Mouse (Mus musculus) MEL (cell line): ENCODE results near the gene Vmn1r233. TPM values are rescaled to one million over a fixed set of nuclear protein-coding genes. Genes with fewer than 3 reads are reported as not detected.
A peak's percentile ranks its signal among the peaks of the same experiment; 100 is the strongest.

Source experiments
- DNase-seq: peaks from one replicate; pipeline ENCODE4 v3.0.0; 2011; ENCODE audit warnings: low read depth, low spot score
- H3K27ac ChIP-seq: 2 replicates; pipeline ENCODE4 v1.5.1; 2012; ENCODE audit warnings: low read depth, mild to moderate bottlenecking, control low read depth, low read length, moderate library complexity; ENCODE audit not compliant: control insufficient read depth
- H3K27me3 ChIP-seq, 2 experiments: fragments of 150-350 bp in 1 of 2; sonication (generic) in 1 of 2; 2 replicates each; pipeline ENCODE4 v1.6.1; 2012; ENCODE audit warnings: low read length in 2 of 2, mild to moderate bottlenecking in 2 of 2, improper control_type of control experiment in 1 of 2, moderate library complexity in 1 of 2; ENCODE audit not compliant: insufficient read depth in 2 of 2, control insufficient read depth in 1 of 2
- H3K36me3 ChIP-seq, 2 experiments: 2 replicates each; pipeline ENCODE4 v1.6.1; 2012 to 2014; ENCODE audit warnings: low read length in 2 of 2, improper control_type of control experiment in 1 of 2, inconsistent platforms in 1 of 2, mild to moderate bottlenecking in 1 of 2; ENCODE audit not compliant: insufficient read depth in 2 of 2, control insufficient read depth in 1 of 2
- H3K4me1 ChIP-seq, 2 experiments: fragments of 150-350 bp in 1 of 2; sonication (generic) in 1 of 2; 2 replicates each; pipeline ENCODE4 v1.6.1; 2012; ENCODE audit warnings: low read length in 2 of 2, improper control_type of control experiment in 1 of 2, mild to moderate bottlenecking in 1 of 2; ENCODE audit not compliant: insufficient read depth in 2 of 2, control insufficient read depth in 1 of 2
- H3K4me3 ChIP-seq, 2 experiments: fragments of 150-350 bp in 1 of 2; sonication (generic) in 1 of 2; 2 replicates each; pipeline ENCODE4 v1.5.1; 2012; ENCODE audit warnings: low read depth in 2 of 2, low read length in 2 of 2, mild to moderate bottlenecking in 2 of 2, moderate library complexity in 2 of 2, control low read depth in 1 of 2, improper control_type of control experiment in 1 of 2; ENCODE audit not compliant: control insufficient read depth in 1 of 2, insufficient read depth in 1 of 2
- H3K79me2 ChIP-seq: 2 replicates; pipeline ENCODE4 v1.6.1; 2012; ENCODE audit warnings: mild to moderate bottlenecking, low read length, moderate library complexity; ENCODE audit not compliant: control insufficient read depth, poor library complexity, insufficient read depth
- H3K9ac ChIP-seq: 2 replicates; pipeline ENCODE4 v1.6.1; 2012; ENCODE audit warnings: low read depth, mild to moderate bottlenecking, control low read depth, low read length, moderate library complexity; ENCODE audit not compliant: control insufficient read depth, poor library complexity, severe bottlenecking
- H3K9me3 ChIP-seq: fragments of 150-350 bp; sonication (generic); replicated peaks from 2 replicates; pipeline ENCODE4 v1.6.1; 2012; ENCODE audit warnings: mild to moderate bottlenecking, low read length, improper control_type of control experiment, moderate library complexity; ENCODE audit not compliant: insufficient read depth
- BHLHE40 ChIP-seq: IDR thresholded peaks from 2 replicates; pipeline ENCODE4 v1.6.1; 2012; ENCODE audit warnings: low read depth, mild to moderate bottlenecking, inconsistent platforms, low read length, improper control_type of control experiment, borderline replicate concordance
- CHD1 ChIP-seq: IDR thresholded peaks from 2 replicates; pipeline ENCODE4 v1.6.1; 2012; ENCODE audit warnings: low read depth, mild to moderate bottlenecking, inconsistent platforms, low read length, improper control_type of control experiment
- CHD2 ChIP-seq: IDR thresholded peaks from 2 replicates; pipeline ENCODE4 v1.6.1; 2011; ENCODE audit warnings: low read length, improper control_type of control experiment
- CTCF ChIP-seq, 3 experiments: IDR thresholded peaks in 2 of 3; conservative IDR thresholded peaks in 1 of 3; 2 replicates each; pipeline ENCODE4 v1.5.1; 2011 to 2012; ENCODE audit warnings: low read length in 3 of 3, low read depth in 2 of 3, mild to moderate bottlenecking in 2 of 3, improper control_type of control experiment in 1 of 3, inconsistent platforms in 1 of 3, mixed read lengths in 1 of 3, moderate library complexity in 1 of 3; ENCODE audit not compliant: control insufficient read depth in 1 of 3, insufficient read depth in 1 of 3, poor library complexity in 1 of 3, severe bottlenecking in 1 of 3
- E2F4 ChIP-seq: IDR thresholded peaks from 2 replicates; pipeline ENCODE4 v1.6.1; 2011; ENCODE audit warnings: low read depth, low read length, improper control_type of control experiment, borderline replicate concordance
- ELF1 ChIP-seq: IDR thresholded peaks from 2 replicates; pipeline ENCODE4 v1.6.1; 2014; ENCODE audit warnings: low read depth, mild to moderate bottlenecking, inconsistent platforms, low read length, improper control_type of control experiment, moderate library complexity
- GABPA ChIP-seq: IDR thresholded peaks from 2 replicates; pipeline ENCODE4 v1.6.1; 2012; ENCODE audit warnings: low read depth, mild to moderate bottlenecking, inconsistent platforms, low read length, improper control_type of control experiment, moderate library complexity
- HCFC1 ChIP-seq: IDR thresholded peaks from 2 replicates; pipeline ENCODE4 v1.6.1; 2012; ENCODE audit warnings: low read depth, mild to moderate bottlenecking, inconsistent platforms, low read length, improper control_type of control experiment, moderate library complexity
- KAT2A ChIP-seq: conservative IDR thresholded peaks from 2 replicates; pipeline ENCODE4 v1.6.1; 2012; ENCODE audit warnings: low read depth, low read length, improper control_type of control experiment, inconsistent platforms
- MAFK ChIP-seq: IDR thresholded peaks from 2 replicates; pipeline ENCODE4 v1.6.1; 2011; ENCODE audit warnings: low read depth, mild to moderate bottlenecking, low read length, improper control_type of control experiment, borderline replicate concordance
- MAX ChIP-seq: IDR thresholded peaks from 2 replicates; pipeline ENCODE4 v1.6.1; 2011; ENCODE audit warnings: low read length, improper control_type of control experiment
- MAZ ChIP-seq: IDR thresholded peaks from 2 replicates; pipeline ENCODE4 v1.6.1; 2012; ENCODE audit warnings: low read depth, mild to moderate bottlenecking, inconsistent platforms, low read length, improper control_type of control experiment
- MEF2A ChIP-seq: IDR thresholded peaks from 2 replicates; pipeline ENCODE4 v1.6.1; 2014; ENCODE audit warnings: low read depth, mild to moderate bottlenecking, inconsistent platforms, low read length, improper control_type of control experiment; ENCODE audit not compliant: poor library complexity, insufficient replicate concordance, severe bottlenecking; ENCODE audit errors: extremely low read depth
- MXI1 ChIP-seq: IDR thresholded peaks from 2 replicates; pipeline ENCODE4 v1.6.1; 2011; ENCODE audit warnings: mild to moderate bottlenecking, low read depth, low read length, improper control_type of control experiment
- MYB ChIP-seq: IDR thresholded peaks from 2 replicates; pipeline ENCODE4 v1.6.1; 2011; ENCODE audit warnings: mild to moderate bottlenecking, low read depth, low read length, improper control_type of control experiment
- MYC ChIP-seq: IDR thresholded peaks from 2 replicates; pipeline ENCODE4 v1.6.1; 2011; ENCODE audit warnings: low read depth, mild to moderate bottlenecking, low read length, improper control_type of control experiment, moderate library complexity
- NELFE ChIP-seq: IDR thresholded peaks from 2 replicates; pipeline ENCODE4 v1.6.1; 2011; ENCODE audit warnings: low read depth, low read length, improper control_type of control experiment
- NRF1 ChIP-seq: IDR thresholded peaks from 2 replicates; pipeline ENCODE4 v1.6.1; 2014; ENCODE audit warnings: low read depth, mild to moderate bottlenecking, inconsistent platforms, low read length, improper control_type of control experiment, moderate library complexity; ENCODE audit not compliant: poor library complexity, insufficient read depth, severe bottlenecking
- POLR2A ChIP-seq, 2 experiments: IDR thresholded peaks; 2 replicates each; pipeline ENCODE4 v1.6.1; 2011 to 2012; ENCODE audit warnings: low read length in 2 of 2, mild to moderate bottlenecking in 2 of 2, control low read depth in 1 of 2, improper control_type of control experiment in 1 of 2, low read depth in 1 of 2, moderate library complexity in 1 of 2; ENCODE audit not compliant: control insufficient read depth in 1 of 2, insufficient read depth in 1 of 2, poor library complexity in 1 of 2
- POLR2AphosphoS2 ChIP-seq: IDR thresholded peaks from 2 replicates; pipeline ENCODE4 v1.6.1; 2011; ENCODE audit warnings: low read length, improper control_type of control experiment
- POLR2AphosphoS5 ChIP-seq: IDR thresholded peaks from 2 replicates; pipeline ENCODE4 v1.6.1; 2012; ENCODE audit warnings: low read depth, borderline replicate concordance, mild to moderate bottlenecking, inconsistent platforms, low read length, moderate library complexity, mixed read lengths
- RAD21 ChIP-seq: IDR thresholded peaks from 2 replicates; pipeline ENCODE4 v1.6.1; 2011; ENCODE audit warnings: mild to moderate bottlenecking, low read depth, low read length, improper control_type of control experiment
- RCOR1 ChIP-seq: IDR thresholded peaks from 2 replicates; pipeline ENCODE4 v1.6.1; 2012; ENCODE audit warnings: low read depth, mild to moderate bottlenecking, inconsistent platforms, low read length, improper control_type of control experiment
- SIN3A ChIP-seq: IDR thresholded peaks from 2 replicates; pipeline ENCODE4 v1.6.1; 2012; ENCODE audit warnings: low read length, improper control_type of control experiment, inconsistent platforms
- SMC3 ChIP-seq: IDR thresholded peaks from 2 replicates; pipeline ENCODE4 v1.6.1; 2011; ENCODE audit warnings: low read depth, low read length, improper control_type of control experiment
- TAL1 ChIP-seq: IDR thresholded peaks from 2 replicates; pipeline ENCODE4 v1.6.1; 2012; ENCODE audit warnings: mild to moderate bottlenecking, inconsistent platforms, low read length, moderate library complexity, mixed read lengths
- TBP ChIP-seq: IDR thresholded peaks from 2 replicates; pipeline ENCODE4 v1.8.0; 2011; ENCODE audit warnings: low read depth, low read length, improper control_type of control experiment
- TCF12 ChIP-seq: IDR thresholded peaks from 2 replicates; pipeline ENCODE4 v1.6.1; 2014; ENCODE audit warnings: low read depth, mild to moderate bottlenecking, inconsistent platforms, low read length, improper control_type of control experiment, moderate library complexity
- UBTF ChIP-seq: IDR thresholded peaks from 2 replicates; pipeline ENCODE4 v1.6.1; 2012; ENCODE audit warnings: low read depth, mild to moderate bottlenecking, inconsistent platforms, low read length, improper control_type of control experiment, moderate library complexity, borderline replicate concordance; ENCODE audit not compliant: insufficient read depth
- USF1 ChIP-seq: IDR thresholded peaks from 2 replicates; pipeline ENCODE4 v1.6.1; 2014; ENCODE audit warnings: low read depth, mild to moderate bottlenecking, inconsistent platforms, low read length, improper control_type of control experiment, moderate library complexity
- USF2 ChIP-seq, 2 experiments: IDR thresholded peaks; 2 replicates each; pipeline ENCODE4 v1.6.1; 2011 to 2012; ENCODE audit warnings: improper control_type of control experiment in 2 of 2, low read length in 2 of 2, borderline replicate concordance in 1 of 2, inconsistent platforms in 1 of 2, low read depth in 1 of 2, mild to moderate bottlenecking in 1 of 2; ENCODE audit not compliant: insufficient read depth in 1 of 2
- ZC3H11A ChIP-seq: IDR thresholded peaks from 2 replicates; pipeline ENCODE4 v1.6.1; 2012; ENCODE audit warnings: low read depth, mild to moderate bottlenecking, inconsistent platforms, low read length, improper control_type of control experiment
- ZKSCAN1 ChIP-seq: IDR thresholded peaks from 2 replicates; pipeline ENCODE4 v1.6.1; 2012; ENCODE audit warnings: low read depth, mild to moderate bottlenecking, inconsistent platforms, low read length, improper control_type of control experiment, moderate library complexity
- ZMIZ1 ChIP-seq: IDR thresholded peaks from 2 replicates; pipeline ENCODE4 v1.6.1; 2012; ENCODE audit warnings: low read depth, mild to moderate bottlenecking, inconsistent platforms, low read length, improper control_type of control experiment, moderate library complexity
- polyA plus RNA-seq, 2 experiments: library from polyadenylated mRNA; stranded (reverse) in 1 of 2; unstranded in 1 of 2; fragments of >175 nt in 1 of 2; fragments of >200 nt in 1 of 2; gene quantifications; 2 replicates each; pipeline versions ENCODE4 v1.2.1 to v1.2.4; 2012; ENCODE audit warnings: low replicate concordance in 2 of 2, low read depth in 1 of 2; ENCODE audit not compliant: insufficient read length in 2 of 2, insufficient read depth in 1 of 2, missing spikeins in 1 of 2
- total RNA-seq: library from RNA; depleted of rRNA; stranded (reverse); fragments of 300-350 nt; gene quantifications from 2 replicates; pipeline ENCODE4 v1.2.3, GENCODE M21; 2012

Vmn1r233 gene
- total and polyA plus RNA-seq, 3 experiments: not detected

GRCm38 (mm10) chr17:20944985-20945891, 51.0 kb downstream of the Vmn1r233 start, which contains the start of gene Ppp2r1a:
TSS of gene Ppp2r1a (plus strand) at chr17:20945311.
- H3K9ac ChIP-seq: peak within 1 kb of the TSS; percentile 89
- peak within 1 kb of the TSS; percentile 93 for H3K27ac ChIP-seq
- H3K79me2 ChIP-seq: peaks cover 41% of the 10 kb centered on the region
- no peaks in the 10 kb centered on the region for H3K9me3 ChIP-seq
- peaks cover 0 to 18% of the 10 kb centered on the region in 2 experiments; a peak in 2 of 4 replicates for H3K36me3 ChIP-seq
- H3K4me1 ChIP-seq: peaks cover 4 to 11% of the 10 kb centered on the region in 2 experiments
- no peaks in the 10 kb centered on the region for H3K27me3 ChIP-seq
- peak within 1 kb of the TSS; percentile 83 to 90 for H3K4me3 ChIP-seq
- DNase-seq: peak; percentile 99
- TF ChIP-seq USF1 (no peak), CTCF (IDR thresholded peaks at IDR 0.05 in 2 of 3, conservative IDR thresholded peaks at IDR 0.05 in 1 of 3; ENCODE audit: control insufficient read depth in 1 of 3, insufficient read depth in 1 of 3, low read depth in 2 of 3, low read length in 3 of 3, poor library complexity in 1 of 3, severe bottlenecking in 1 of 3) (no peak), NRF1 (peak; percentile 22; the same call in 1 of the 2 replicates), POLR2AphosphoS5 (0 out of 2 replicates have a peak, but pooled peaks have one; percentile 20), ZC3H11A (no peak), MEF2A (no peak), SMC3 (no peak), E2F4 (0 out of 2 replicates have a peak, but pooled peaks have one; percentile 12), TAL1 (no peak), MYC (peak; percentile 20; the same call in 1 of the 2 replicates), BHLHE40 (no peak), RAD21 (no peak), POLR2AphosphoS2 (peak; percentile 77; the same call in 1 of the 2 replicates), UBTF (no peak), MAFK (no peak), ZMIZ1 (no peak; the same call in 1 of the 2 replicates), USF2 (IDR thresholded peaks at IDR 0.05; ENCODE audit: borderline replicate concordance in 1 of 2, insufficient read depth in 1 of 2, low read depth in 1 of 2, low read length in 2 of 2) (no peak), MYB (no peak), RCOR1 (no peak), TCF12 (no peak), TBP (peak; percentile 68; the same call in 1 of the 2 replicates), HCFC1 (peak; percentile 82), ELF1 (peak; percentile 83), POLR2A (IDR thresholded peaks at IDR 0.05; ENCODE audit: control insufficient read depth in 1 of 2, insufficient read depth in 1 of 2, low read depth in 1 of 2, low read length in 2 of 2, poor library complexity in 1 of 2) (peak; percentile 64 to 81; a peak in 3 of 4 replicates), NELFE (peak; percentile 59; the same call in 1 of the 2 replicates), CHD1 (no peak), ZKSCAN1 (no peak), MXI1 (peak; percentile 54), CHD2 (no peak), SIN3A (peak; percentile 30), MAX (no peak; the same call in 1 of the 2 replicates), KAT2A (no peak; the same call in 1 of the 2 replicates), MAZ (no peak), GABPA (peak; percentile 53; the same call in 1 of the 2 replicates)
